9 mouse cellular contexts compared by ENCODE assay signal in the genomic region with DNA sequence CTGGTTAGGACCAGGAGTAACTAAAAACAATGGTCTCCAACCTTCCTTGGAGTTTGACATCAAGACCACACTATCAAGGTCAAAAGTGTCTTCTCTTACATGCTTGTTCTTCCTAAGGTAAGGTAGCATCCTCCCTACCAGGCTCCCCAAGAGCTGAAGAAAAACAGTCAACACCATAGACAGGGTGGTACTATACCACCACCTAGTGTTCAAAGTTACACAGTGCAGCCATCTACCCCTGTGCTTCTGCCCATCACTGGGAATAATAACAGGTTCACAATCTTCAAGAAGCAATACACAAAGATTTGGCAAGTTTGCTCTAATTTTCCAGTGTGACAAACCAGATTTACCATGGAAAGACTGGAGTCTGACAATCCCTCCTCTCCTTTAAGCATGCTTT. TPM values are rescaled to one million over a fixed set of nuclear protein-coding genes. Genes with fewer than 3 reads are reported as not detected.
DNase-seq lines count a peak whose midpoint lies in the region; ATAC-seq and TF ChIP-seq lines count a peak whose summit lies in the region.
"Had no signal": no experiment of that assay in that cellular context is flagged by ENCODE, and none has a peak within 500 bp of the region (broad histone marks: within the 10 kb centered on the region; RNA-seq: fewer than 3 reads in every experiment).

No protein-coding gene starts in this region.

- no peak overlapping the region for H3K4me2 ChIP-seq in intestine, embryonic 14.5 days (ENCODE audit: low read length)
- H3K4me2 ChIP-seq in intestine, embryonic 15.5 days (replicated peaks) = no peak overlapping the region
- no peak overlapping the region for H3K4me2 ChIP-seq in heart, embryonic 12.5 days

- DNase-seq in intestine, embryonic 14.5 days (ENCODE audit: low spot score) = peak; percentile 62
- DNase-seq in Patski (ENCODE audit: low read depth, low spot score) = no peak
- DNase-seq in cerebellum, postnatal 36 days = peak; percentile 12 to 29
- peak; percentile 22 to 31 for DNase-seq in kidney, postnatal 4 days
- peak; percentile 54 for DNase-seq in lung, postnatal 10 days
- peak; percentile 63 for DNase-seq in splenic B cell, adult 2 months (ENCODE audit: low read depth, low spot score)

- H3K36me3 ChIP-seq in intestine, embryonic 14.5 days (ENCODE audit: control insufficient read depth, insufficient read depth, low read length) = peaks cover 42% of the 10 kb centered on the region
- peaks cover 10% of the 10 kb centered on the region; the same call in 1 of the 2 replicates for H3K36me3 ChIP-seq in intestine, embryonic 15.5 days
- peaks cover 42% of the 10 kb centered on the region for H3K36me3 ChIP-seq in heart, embryonic 12.5 days
- peaks cover 16% of the 10 kb centered on the region; the same call in 1 of the 2 replicates for H3K36me3 ChIP-seq in splenic B cell, adult 2 months (ENCODE audit: control insufficient read depth, insufficient read depth, low read length, poor library complexity, severe bottlenecking)

- in situ Hi-C loops in Patski (cut with MboI; ENCODE audit: low pct_unique_long_range_greater_than_20kb) = loop anchor here (5.0 to 10.0 kb wide), 4 partner anchors 62 to 402 kb away; no protein-coding TSS in a partner anchor

- peaks cover 6% of the 10 kb centered on the region; the same call in 1 of the 2 replicates for H3K9me3 ChIP-seq in intestine, embryonic 14.5 days (ENCODE audit: control insufficient read depth, low read length)
- no peaks in the 10 kb centered on the region for H3K9me3 ChIP-seq in intestine, embryonic 15.5 days
- H3K9me3 ChIP-seq in heart, embryonic 12.5 days (replicated peaks) = peaks cover 6% of the 10 kb centered on the region; the same call in 1 of the 2 replicates

- peak; percentile 87 for TF ChIP-seq CTCF in Patski (IDR thresholded peaks at IDR 0.05)

- H3K27ac ChIP-seq in intestine, embryonic 14.5 days (ENCODE audit: low read depth) = no peak overlapping the region
- H3K27ac ChIP-seq in intestine, embryonic 15.5 days = no peak overlapping the region
- no peak overlapping the region for H3K27ac ChIP-seq in heart, embryonic 12.5 days (ENCODE audit: poor library complexity, severe bottlenecking)

- CTCF ChIA-PET in Patski (lab: Charles Lee) = interaction anchor here (0.8 to 3.3 kb wide), 13 partner anchors 9 to 347 kb away, joined by 3 to 12 read pairs (median 3); no protein-coding TSS in a partner anchor

- no peaks in the 10 kb centered on the region for H3K27me3 ChIP-seq in intestine, embryonic 14.5 days (replicated peaks; ENCODE audit: control insufficient read depth, insufficient read depth, low read length)
- no peaks in the 10 kb centered on the region for H3K27me3 ChIP-seq in intestine, embryonic 15.5 days (replicated peaks)
- H3K27me3 ChIP-seq in Patski = no peaks in the 10 kb centered on the region
- no peaks in the 10 kb centered on the region for H3K27me3 ChIP-seq in heart, embryonic 12.5 days (replicated peaks)
- no peaks in the 10 kb centered on the region; the same call in 1 of the 2 replicates for H3K27me3 ChIP-seq in splenic B cell, adult 2 months (ENCODE audit: control insufficient read depth, insufficient read depth, low read length, poor library complexity, severe bottlenecking)

- H3K4me1 ChIP-seq in intestine, embryonic 14.5 days (replicated peaks; ENCODE audit: control insufficient read depth, insufficient read depth, low read length) = no peaks in the 10 kb centered on the region
- no peaks in the 10 kb centered on the region for H3K4me1 ChIP-seq in intestine, embryonic 15.5 days (replicated peaks)
- peaks cover 3% of the 10 kb centered on the region; the same call in 1 of the 2 replicates for H3K4me1 ChIP-seq in heart, embryonic 12.5 days (replicated peaks)

- H3K4me3 ChIP-seq in intestine, embryonic 14.5 days (ENCODE audit: low read depth, low read length) = no peak overlapping the region
- no peak overlapping the region for H3K4me3 ChIP-seq in intestine, embryonic 15.5 days (replicated peaks)
- no peak overlapping the region for H3K4me3 ChIP-seq in heart, embryonic 12.5 days

- no peak overlapping the region for H3K9ac ChIP-seq in intestine, embryonic 14.5 days (ENCODE audit: low read length)
- no peak overlapping the region for H3K9ac ChIP-seq in intestine, embryonic 15.5 days
- no peak overlapping the region for H3K9ac ChIP-seq in heart, embryonic 12.5 days

- 0 out of 2 replicates have a peak, but pooled peaks have one; percentile 40 for ATAC-seq in intestine, embryonic 14.5 days (replicated peaks; ENCODE audit: low FRiP score, low TSS enrichment, low read depth)
- ATAC-seq in intestine, embryonic 15.5 days = no peak
- ATAC-seq in Patski = peak; percentile 86
- ATAC-seq in heart, embryonic 12.5 days (ENCODE audit: insufficient number of reproducible peaks, low FRiP score) = 0 out of 2 replicates have a peak, but pooled peaks have one; percentile 63

- POLR2A ChIA-PET in Patski (lab: Charles Lee) = interaction anchor here (0.5 to 1.6 kb wide), 2 partner anchors 17 to 123 kb away, joined by 4 read pairs; no protein-coding TSS in a partner anchor

RNA-seq across cellular contexts. Expression of a gene that starts 15.4 kb away (rescaled TPM):
- polyA plus RNA-seq in intestine, embryonic 14.5 days (2014; fragmentation: Nextera tagmentation; extraction: Ambion mirVana) = not detected in 2 replicates
- not detected in 2 replicates for polyA plus RNA-seq in intestine, embryonic 15.5 days (2015; fragmentation: Nextera tagmentation; extraction: Ambion mirVana)
- polyA plus RNA-seq in Patski (2021) = not detected
- polyA plus RNA-seq in heart, embryonic 12.5 days (2016; fragmentation: Nextera tagmentation; extraction: Ambion mirVana) = not detected in 2 replicates
- polyA plus RNA-seq: lung, embryonic 16.5 days had no signal

RNA-seq across cellular contexts. Expression of a gene that starts 47.0 kb away (rescaled TPM):
- polyA plus RNA-seq in intestine, embryonic 14.5 days (2014; fragmentation: Nextera tagmentation; extraction: Ambion mirVana) = 27.7 and 28.7 TPM in 2 replicates
- 27.2 TPM in 2 replicates for polyA plus RNA-seq in intestine, embryonic 15.5 days (2015; fragmentation: Nextera tagmentation; extraction: Ambion mirVana)
- polyA plus RNA-seq in Patski (2021) = 38.8 TPM
- 37.0 and 38.1 TPM in 2 replicates for polyA plus RNA-seq in heart, embryonic 12.5 days (2016; fragmentation: Nextera tagmentation; extraction: Ambion mirVana)
